Mouse (Mus musculus) 416B (cell line): ENCODE measurements at regions not wholly inside any gene's neighbourhood (a gene's known extent, or its start where the extent isn't known, plus 50 kb on each side); places are given as distances from the start of the nearest gene placed in this dataset.

Experiments used
- DNase-seq: peaks from one replicate; pipeline ENCODE4 v3.0.0; 2011; ENCODE audit warnings: low read depth

- no peak for DNase-seq
Measured at GRCm38 (mm10) chr1:136717830-136718517, 93.3 kb downstream of the Zfp281 start.

- no peak for DNase-seq
Measured at GRCm38 (mm10) chr1:136723839-136724443, 99.2 kb downstream of the Zfp281 start.

- DNase-seq = no peak
Measured at GRCm38 (mm10) chr1:136725242-136725641, 100.5 kb downstream of the Zfp281 start.

- DNase-seq = peak; percentile 39
Measured at GRCm38 (mm10) chr1:136726145-136726935, 101.6 kb downstream of the Zfp281 start.

GRCm38 (mm10) chr1:136727868-136728631 is 103.3 kb downstream of the Zfp281 start:
- no peak for DNase-seq

- no peak for DNase-seq
Measured at GRCm38 (mm10) chr1:136728632-136728944, 103.9 kb downstream of the Zfp281 start.

- no peak for DNase-seq
Measured at GRCm38 (mm10) chr1:136730638-136731037, 105.9 kb downstream of the Zfp281 start.

- DNase-seq = no peak
Measured at GRCm38 (mm10) chr1:136738030-136738429, 113.3 kb downstream of the Zfp281 start.

- peak; percentile 59 for DNase-seq
Measured at GRCm38 (mm10) chr1:136739486-136739885, 114.8 kb downstream of the Zfp281 start.

- DNase-seq = no peak
Measured at GRCm38 (mm10) chr1:136741061-136741460, 116.4 kb downstream of the Zfp281 start.

GRCm38 (mm10) chr1:136749188-136749587 is 124.5 kb downstream of the Zfp281 start:
- DNase-seq = peak; percentile 53

GRCm38 (mm10) chr1:136751464-136752191 is 126.9 kb downstream of the Zfp281 start:
- no peak for DNase-seq

GRCm38 (mm10) chr1:136754286-136754685 is 129.6 kb downstream of the Zfp281 start:
- no peak for DNase-seq

GRCm38 (mm10) chr1:136758730-136759129 is 134.0 kb downstream of the Zfp281 start:
- DNase-seq = peak; percentile 19

- no peak for DNase-seq
Measured at GRCm38 (mm10) chr1:136759164-136759563, 134.5 kb downstream of the Zfp281 start.

GRCm38 (mm10) chr1:136761467-136761866 is 136.8 kb downstream of the Zfp281 start:
- no peak for DNase-seq

- no peak for DNase-seq
Measured at GRCm38 (mm10) chr1:136768969-136769401, 144.3 kb downstream of the Zfp281 start.

- peak; percentile 15 for DNase-seq
Measured at GRCm38 (mm10) chr1:136773743-136774142, 149.0 kb downstream of the Zfp281 start.

GRCm38 (mm10) chr1:136776211-136776610 is 151.5 kb downstream of the Zfp281 start:
- DNase-seq = no peak

- no peak for DNase-seq
Measured at GRCm38 (mm10) chr1:136777263-136777980, 152.7 kb downstream of the Zfp281 start.

GRCm38 (mm10) chr1:136779384-136779783 is 154.7 kb downstream of the Zfp281 start:
- DNase-seq = no peak
